Mouse (Mus musculus) heart, adult 2 months (tissue): ENCODE data around the gene Phldb3.

Experiments
- CTCF ChIP-seq: fragments of 200-600 bp; IDR thresholded peaks from 2 replicates; pipeline ENCODE4 v1.8.1; 2022; ENCODE audit warnings: antibody characterized with exemption, mild to moderate bottlenecking, moderate library complexity
- EP300 ChIP-seq: fragments of 200-500 bp; IDR thresholded peaks from 2 replicates; pipeline ENCODE4 v1.6.1; 2011; ENCODE audit warnings: low read depth, low read length, control low read depth; ENCODE audit not compliant: insufficient read depth

DNA sequence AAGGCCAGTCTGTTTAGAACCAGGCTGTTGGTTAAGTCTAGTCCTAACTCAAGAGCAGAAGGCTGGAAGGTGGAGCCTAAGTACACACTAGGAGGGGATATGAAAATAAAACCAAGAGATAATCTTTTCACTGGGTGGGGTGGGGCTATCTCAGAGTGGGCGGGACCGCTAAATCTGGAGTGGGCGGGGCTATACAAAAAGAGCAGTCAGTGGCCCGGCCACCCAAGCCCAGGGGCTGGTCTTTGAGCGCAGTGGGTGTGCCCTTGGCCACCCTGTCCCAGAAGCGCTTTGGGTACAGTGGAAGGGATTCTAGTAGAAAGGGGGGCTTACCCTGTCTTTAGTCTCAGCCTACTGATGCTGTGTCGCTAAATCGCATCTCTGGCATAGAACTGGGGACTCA lies 23.7 kb upstream of the Phldb3 start:
- no peak for TF ChIP-seq EP300
- TF ChIP-seq CTCF, result no peak
